ENCODE assay signal across 14 mouse cellular contexts in the genomic region with DNA sequence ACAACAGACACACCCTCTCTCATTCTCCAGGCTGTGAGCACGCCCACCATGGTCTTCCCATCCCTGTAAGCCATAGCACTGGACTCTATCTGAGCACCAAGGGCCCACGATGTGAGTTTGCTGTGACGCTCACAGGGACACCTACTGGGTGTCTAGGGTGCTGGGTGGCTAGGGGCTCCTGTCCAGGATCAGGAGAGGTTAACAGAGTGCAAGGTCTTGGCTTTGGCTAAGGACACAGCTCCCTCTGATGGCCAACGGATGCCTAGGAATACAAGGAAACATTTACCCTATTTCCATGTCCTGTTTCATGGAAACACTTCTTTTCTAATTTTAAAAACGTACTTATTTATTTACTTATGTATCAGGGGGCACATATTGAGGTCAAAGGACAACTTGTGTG. TPM values are rescaled to one million over a fixed set of nuclear protein-coding genes. Genes with fewer than 3 reads are reported as not detected.
DNase-seq lines count a peak whose midpoint lies in the region; ATAC-seq and TF ChIP-seq lines count a peak whose summit lies in the region.
"Had no signal": no experiment of that assay in that cellular context is flagged by ENCODE, and none has a peak within 500 bp of the region (broad histone marks: within the 10 kb centered on the region; RNA-seq: fewer than 3 reads in every experiment).

No protein-coding gene starts in this region.

- DNase-seq in hindbrain, embryonic 10.5 days (ENCODE audit: low spot score): no peak
- DNase-seq in hindbrain, embryonic 11.5 days (ENCODE audit: low spot score): no peak
- DNase-seq in liver, embryonic 13.5 days: no peak
- no peak for DNase-seq in liver, embryonic 11.5 days (ENCODE audit: low spot score)
- DNase-seq in liver, postnatal 0 days: no peak
- DNase-seq in gastrocnemius, postnatal 25 days: no peak
- DNase-seq: cerebellum, adult 11-12 months; gastrocnemius, postnatal 36 days; thymus, postnatal 25 days had no signal

- H3K36me3 ChIP-seq in hindbrain, embryonic 10.5 days: no peaks in the 10 kb centered on the region
- no peaks in the 10 kb centered on the region for H3K36me3 ChIP-seq in hindbrain, embryonic 11.5 days (ENCODE audit: control insufficient read depth, insufficient read depth, low read length)
- peaks cover 51% of the 10 kb centered on the region for H3K36me3 ChIP-seq in liver, embryonic 13.5 days
- peaks cover 5% of the 10 kb centered on the region; the same call in 1 of the 2 replicates for H3K36me3 ChIP-seq in liver, embryonic 11.5 days (ENCODE audit: control insufficient read depth, insufficient read depth, low read length)
- H3K36me3 ChIP-seq in liver, postnatal 0 days (replicated peaks; ENCODE audit: insufficient read depth, low read length): no peaks in the 10 kb centered on the region
- H3K36me3 ChIP-seq: G1E; limb, embryonic 12.5 days; neural tube, embryonic 12.5 days had no signal

- no peak for TF ChIP-seq POLR2A in cortical plate, adult 2 months (IDR thresholded peaks at IDR 0.05; ENCODE audit: extremely low read depth, insufficient read depth, low read length)

- peaks cover 19% of the 10 kb centered on the region; the same call in 1 of the 2 replicates for H3K27me3 ChIP-seq in hindbrain, embryonic 10.5 days (ENCODE audit: insufficient read depth, poor library complexity, severe bottlenecking)
- no peaks in the 10 kb centered on the region for H3K27me3 ChIP-seq in hindbrain, embryonic 11.5 days (ENCODE audit: control insufficient read depth, insufficient read depth, low read length)
- no peaks in the 10 kb centered on the region for H3K27me3 ChIP-seq in liver, embryonic 13.5 days
- H3K27me3 ChIP-seq in liver, embryonic 11.5 days (replicated peaks; ENCODE audit: control insufficient read depth, insufficient read depth, low read length): no peaks in the 10 kb centered on the region
- H3K27me3 ChIP-seq in liver, postnatal 0 days (ENCODE audit: insufficient read depth, low read length): no peaks in the 10 kb centered on the region
- H3K27me3 ChIP-seq: neural tube, embryonic 12.5 days had no signal

- WGBS in hindbrain, embryonic 10.5 days: 43% methylated on average over 5 of the region's 5 CpGs
- 40% methylated on average over 5 of the region's 5 CpGs for WGBS in hindbrain, embryonic 11.5 days
- WGBS in liver, embryonic 13.5 days (ENCODE audit: insufficient replicate concordance): 51% methylated on average over 5 of the region's 5 CpGs
- WGBS in liver, embryonic 11.5 days: 50% methylated on average over 5 of the region's 5 CpGs
- 65% methylated on average over 5 of the region's 5 CpGs for WGBS in liver, postnatal 0 days (ENCODE audit: insufficient replicate concordance)

- peak; percentile 31; the same call in 1 of the 2 replicates for TF ChIP-seq CTCF in cortical plate, adult 2 months (IDR thresholded peaks at IDR 0.05; ENCODE audit: extremely low read depth, insufficient read depth, low read length)
- TF ChIP-seq CTCF in liver, postnatal 0 days (IDR thresholded peaks at IDR 0.05; ENCODE audit: low read depth): peak; percentile 49

- no peak overlapping the region for H3K4me2 ChIP-seq in hindbrain, embryonic 11.5 days (replicated peaks; ENCODE audit: low read depth, low read length)
- no peak overlapping the region for H3K4me2 ChIP-seq in liver, embryonic 13.5 days
- no peak overlapping the region for H3K4me2 ChIP-seq in liver, embryonic 11.5 days
- no peak overlapping the region for H3K4me2 ChIP-seq in liver, postnatal 0 days (ENCODE audit: low read depth, low read length)
- H3K4me2 ChIP-seq: limb, embryonic 12.5 days; neural tube, embryonic 12.5 days had no signal

- H3K9me3 ChIP-seq in hindbrain, embryonic 10.5 days: no peaks in the 10 kb centered on the region
- no peaks in the 10 kb centered on the region for H3K9me3 ChIP-seq in hindbrain, embryonic 11.5 days (ENCODE audit: control insufficient read depth, low read length)
- H3K9me3 ChIP-seq in liver, embryonic 13.5 days (replicated peaks): no peaks in the 10 kb centered on the region
- no peaks in the 10 kb centered on the region for H3K9me3 ChIP-seq in liver, embryonic 11.5 days (ENCODE audit: control insufficient read depth, low read length)
- no peaks in the 10 kb centered on the region for H3K9me3 ChIP-seq in liver, postnatal 0 days (ENCODE audit: low read length)
- H3K9me3 ChIP-seq: G1E; limb, embryonic 12.5 days; neural tube, embryonic 12.5 days had no signal

- H3K4me3 ChIP-seq in hindbrain, embryonic 10.5 days: no peak overlapping the region
- H3K4me3 ChIP-seq in hindbrain, embryonic 11.5 days (ENCODE audit: low read depth, low read length): no peak overlapping the region
- no peak overlapping the region for H3K4me3 ChIP-seq in liver, embryonic 13.5 days (replicated peaks)
- no peak overlapping the region for H3K4me3 ChIP-seq in liver, embryonic 11.5 days (ENCODE audit: low read depth, low read length)
- no peak overlapping the region for H3K4me3 ChIP-seq in cortical plate, adult 2 months (ENCODE audit: insufficient read depth, low read length)
- H3K4me3 ChIP-seq in liver, postnatal 0 days (ENCODE audit: low read depth, low read length): no peak overlapping the region
- H3K4me3 ChIP-seq: limb, embryonic 12.5 days; neural tube, embryonic 12.5 days had no signal

- no peak overlapping the region for H3K9ac ChIP-seq in hindbrain, embryonic 11.5 days (ENCODE audit: low read depth, low read length)
- no peak overlapping the region for H3K9ac ChIP-seq in liver, embryonic 13.5 days
- H3K9ac ChIP-seq in liver, embryonic 11.5 days (ENCODE audit: low read depth, low read length): no peak overlapping the region
- H3K9ac ChIP-seq in liver, postnatal 0 days (replicated peaks): no peak overlapping the region
- H3K9ac ChIP-seq: limb, embryonic 12.5 days; neural tube, embryonic 12.5 days had no signal

- ATAC-seq in hindbrain, embryonic 11.5 days (ENCODE audit: low FRiP score): no peak
- ATAC-seq in liver, embryonic 13.5 days (ENCODE audit: low read depth): peak; percentile 13; the same call in 1 of the 2 replicates
- ATAC-seq in liver, embryonic 11.5 days (replicated peaks; ENCODE audit: low FRiP score): no peak
- ATAC-seq in liver, postnatal 0 days: no peak

- no peak for TF ChIP-seq EP300 in liver, postnatal 0 days (IDR thresholded peaks at IDR 0.05; ENCODE audit: low read depth)

- peak overlapping the region; percentile 53; the same call in 1 of the 2 replicates for H3K27ac ChIP-seq in hindbrain, embryonic 10.5 days
- H3K27ac ChIP-seq in hindbrain, embryonic 11.5 days (ENCODE audit: low read depth, low read length): no peak overlapping the region
- H3K27ac ChIP-seq in liver, embryonic 13.5 days: no peak overlapping the region
- H3K27ac ChIP-seq in liver, embryonic 11.5 days (ENCODE audit: low read depth, low read length): no peak overlapping the region
- H3K27ac ChIP-seq in cortical plate, adult 2 months (ENCODE audit: insufficient read depth, low read length): no peak overlapping the region
- H3K27ac ChIP-seq in liver, postnatal 0 days (ENCODE audit: low read depth): no peak overlapping the region
- H3K27ac ChIP-seq: limb, embryonic 12.5 days; neural tube, embryonic 12.5 days had no signal

- H3K4me1 ChIP-seq in hindbrain, embryonic 10.5 days (replicated peaks): peaks cover 64% of the 10 kb centered on the region
- no peaks in the 10 kb centered on the region; the same call in 1 of the 2 replicates for H3K4me1 ChIP-seq in hindbrain, embryonic 11.5 days (replicated peaks; ENCODE audit: control insufficient read depth, insufficient read depth, low read length)
- H3K4me1 ChIP-seq in liver, embryonic 13.5 days (replicated peaks): peaks cover 62% of the 10 kb centered on the region
- H3K4me1 ChIP-seq in liver, embryonic 11.5 days (replicated peaks; ENCODE audit: control insufficient read depth, insufficient read depth, low read length): peaks cover 32% of the 10 kb centered on the region
- no peaks in the 10 kb centered on the region for H3K4me1 ChIP-seq in cortical plate, adult 2 months (ENCODE audit: control insufficient read depth, insufficient read depth, low read length)
- H3K4me1 ChIP-seq in liver, postnatal 0 days (ENCODE audit: insufficient read depth): no peaks in the 10 kb centered on the region; the same call in 1 of the 2 replicates

RNA-seq across cellular contexts. Expression of gene Omp, which starts 5.2 kb away (rescaled TPM):
- polyA plus RNA-seq in hindbrain, embryonic 10.5 days (2016; fragmentation: Nextera tagmentation; extraction: Ambion mirVana): 0.07 and 0.13 TPM in 2 replicates
- polyA plus RNA-seq in hindbrain, embryonic 11.5 days (2014; fragmentation: Nextera tagmentation; extraction: Ambion mirVana): 0.24 and 0.25 TPM in 2 replicates
- 0.50 and 0.76 TPM in 2 replicates for polyA plus RNA-seq in liver, embryonic 13.5 days (2015; fragmentation: Nextera tagmentation; extraction: Ambion mirVana)
- 0.62 and 0.70 TPM in 2 replicates for polyA plus RNA-seq in liver, embryonic 11.5 days (2014; fragmentation: Nextera tagmentation; extraction: Ambion mirVana)
- polyA plus RNA-seq in cortical plate, adult 2 months (2012; rRNA removed): 0.33 and 0.34 TPM in 2 replicates
- 0.23 and 0.27 TPM in 2 replicates for polyA plus RNA-seq in liver, postnatal 0 days (2015; fragmentation: Nextera tagmentation; extraction: Ambion mirVana)
- total RNA-seq in gastrocnemius, postnatal 25 days (2021): under 1 TPM in 1 of 2 experiments, not detected in 1; 0.11 TPM
- polyA plus RNA-seq: forebrain, embryonic 11.5 days; G1E had no signal

RNA-seq across cellular contexts. Expression of gene Capn5, which starts 27.5 kb away (rescaled TPM):
- 5.6 and 9.9 TPM in 2 replicates for polyA plus RNA-seq in hindbrain, embryonic 10.5 days (2016; fragmentation: Nextera tagmentation; extraction: Ambion mirVana)
- polyA plus RNA-seq in hindbrain, embryonic 11.5 days (2014; fragmentation: Nextera tagmentation; extraction: Ambion mirVana): 4.8 and 5.3 TPM in 2 replicates
- 13.2 and 16.8 TPM in 2 replicates for polyA plus RNA-seq in liver, embryonic 13.5 days (2015; fragmentation: Nextera tagmentation; extraction: Ambion mirVana)
- polyA plus RNA-seq in liver, embryonic 11.5 days (2014; fragmentation: Nextera tagmentation; extraction: Ambion mirVana): 20.0 and 20.1 TPM in 2 replicates
- 36.1 and 36.5 TPM in 2 replicates for polyA plus RNA-seq in cortical plate, adult 2 months (2012; rRNA removed)
- polyA plus RNA-seq in liver, postnatal 0 days (2015; fragmentation: Nextera tagmentation; extraction: Ambion mirVana): 4.4 and 4.5 TPM in 2 replicates
- total RNA-seq in gastrocnemius, postnatal 25 days (2021): 1 to 10 TPM; 1.6 to 2.4 TPM

RNA-seq across cellular contexts. Expression of gene Myo7a, which starts 31.2 kb away (rescaled TPM):
- 17.3 and 21.2 TPM in 2 replicates for polyA plus RNA-seq in hindbrain, embryonic 10.5 days (2016; fragmentation: Nextera tagmentation; extraction: Ambion mirVana)
- polyA plus RNA-seq in hindbrain, embryonic 11.5 days (2014; fragmentation: Nextera tagmentation; extraction: Ambion mirVana): 10.7 and 15.2 TPM in 2 replicates
- 8.0 and 8.3 TPM in 2 replicates for polyA plus RNA-seq in liver, embryonic 13.5 days (2015; fragmentation: Nextera tagmentation; extraction: Ambion mirVana)
- polyA plus RNA-seq in liver, embryonic 11.5 days (2014; fragmentation: Nextera tagmentation; extraction: Ambion mirVana): 20.1 and 20.7 TPM in 2 replicates
- polyA plus RNA-seq in cortical plate, adult 2 months (2012; rRNA removed): 20.3 and 23.1 TPM in 2 replicates
- 6.5 and 7.6 TPM in 2 replicates for polyA plus RNA-seq in liver, postnatal 0 days (2015; fragmentation: Nextera tagmentation; extraction: Ambion mirVana)
- 1 to 10 TPM; 2.8 to 3.5 TPM for total RNA-seq in gastrocnemius, postnatal 25 days (2021)

RNA-seq across cellular contexts. Expression of gene B3gnt6, which starts 48.8 kb away (rescaled TPM):
- 0.10 TPM in 1 of 2 replicates, not detected in the other for polyA plus RNA-seq in hindbrain, embryonic 10.5 days (2016; fragmentation: Nextera tagmentation; extraction: Ambion mirVana)
- 0.10 and 0.20 TPM in 2 replicates for polyA plus RNA-seq in hindbrain, embryonic 11.5 days (2014; fragmentation: Nextera tagmentation; extraction: Ambion mirVana)
- not detected in 2 replicates for polyA plus RNA-seq in liver, embryonic 13.5 days (2015; fragmentation: Nextera tagmentation; extraction: Ambion mirVana)
- polyA plus RNA-seq in liver, embryonic 11.5 days (2014; fragmentation: Nextera tagmentation; extraction: Ambion mirVana): 0.09 TPM in 1 of 2 replicates, not detected in the other
- polyA plus RNA-seq in cortical plate, adult 2 months (2012; rRNA removed): 0.40 and 0.61 TPM in 2 replicates
- 0.05 TPM in 2 replicates for polyA plus RNA-seq in liver, postnatal 0 days (2015; fragmentation: Nextera tagmentation; extraction: Ambion mirVana)
- not detected for total RNA-seq in gastrocnemius, postnatal 25 days (2021)
- total RNA-seq: gastrocnemius, postnatal 36 days had no signal
- polyA plus RNA-seq: forebrain, embryonic 11.5 days; limb, embryonic 12.5 days had no signal
